Mouse (Mus musculus): ENCODE results near the gene Ulk4. TPM values are rescaled to one million over a fixed set of nuclear protein-coding genes. Genes with fewer than 3 reads are reported as not detected.
A peak's percentile ranks its signal among the peaks of the same experiment; 100 is the strongest.
"Not testable (repeated sequence)": the region's sequence is repeated elsewhere in the genome, so short reads cannot be mapped to it uniquely, and the experiment has no call there.

Gene Ulk4
- polyA plus RNA-seq, 1 experiment from 2014 or later: 149 TPM

- Histone ChIP-seq H3K4me1 (no peaks in the 10 kb centered on the region), H3K27me3 (no peaks in the 10 kb centered on the region), H3K4me2 (no peak overlapping the region), H3K9ac (no peak overlapping the region), H3K9me3 (no peaks in the 10 kb centered on the region), H3K27ac (no peak overlapping the region), H3K4me3 (no peak overlapping the region), H3K36me3 (no peaks in the 10 kb centered on the region)
- no peak for ATAC-seq (ENCODE audit: borderline replicate concordance, extremely low read depth, low FRiP score, low TSS enrichment)
- WGBS: 75% methylated on average over 6 of the region's 6 CpGs
Observed at GRCm38 (mm10) chr9:121247047-121247446, 29.9 kb downstream of the Ulk4 start.

GRCm38 (mm10) chr9:121242331-121242730 is 34.7 kb downstream of the Ulk4 start:
- H3K27me3 ChIP-seq: peaks cover 6% of the 10 kb centered on the region; the same call in 1 of the 2 replicates
- no peaks in the 10 kb centered on the region for H3K9me3 ChIP-seq
- 78% methylated on average over 6 of the region's 6 CpGs for WGBS
- no peak overlapping the region for H3K4me2 ChIP-seq
- H3K36me3 ChIP-seq: no peaks in the 10 kb centered on the region
- no peak overlapping the region for H3K27ac ChIP-seq
- no peak for ATAC-seq (ENCODE audit: borderline replicate concordance, extremely low read depth, low FRiP score, low TSS enrichment)
- H3K9ac ChIP-seq: no peak overlapping the region
- H3K4me1 ChIP-seq: no peaks in the 10 kb centered on the region
- H3K4me3 ChIP-seq: no peak overlapping the region

DNA sequence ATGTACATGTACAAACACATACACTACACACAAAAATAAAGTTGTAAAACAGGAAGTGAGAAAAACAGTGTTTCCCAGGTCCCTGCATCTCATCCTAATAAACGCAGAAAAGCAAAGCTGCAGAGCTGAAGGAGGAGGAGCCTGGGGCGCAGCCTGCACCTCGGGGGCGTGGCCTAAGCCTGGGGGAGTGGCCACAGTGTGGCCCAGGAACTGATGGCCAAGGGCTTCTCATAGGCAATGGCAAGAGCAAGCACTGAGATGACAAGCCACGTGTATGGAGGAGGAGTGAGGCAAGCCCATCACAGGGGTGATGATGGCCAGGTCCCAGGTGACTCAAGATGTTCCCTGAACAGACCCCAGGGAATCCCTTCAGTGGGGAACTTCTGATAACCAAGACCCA is 35.2 kb downstream of the Ulk4 start:
- ATAC-seq (ENCODE audit: borderline replicate concordance, extremely low read depth, low FRiP score, low TSS enrichment): no peak
- WGBS: 29% methylated on average over 5 of the region's 5 CpGs
- peaks cover 6% of the 10 kb centered on the region; the same call in 1 of the 2 replicates for H3K27me3 ChIP-seq

GRCm38 (mm10) chr9:121241366-121241765 is 35.6 kb downstream of the Ulk4 start:
- H3K4me1 ChIP-seq: no peaks in the 10 kb centered on the region
- H3K36me3 ChIP-seq: no peaks in the 10 kb centered on the region
- H3K9me3 ChIP-seq: no peaks in the 10 kb centered on the region
- WGBS: 72% methylated on average over 8 of the region's 8 CpGs
- H3K4me2 ChIP-seq: no peak overlapping the region
- H3K27ac ChIP-seq: no peak overlapping the region
- 0 out of 2 replicates have a peak, but pooled peaks have one; percentile 42 for ATAC-seq (ENCODE audit: borderline replicate concordance, extremely low read depth, low FRiP score, low TSS enrichment)
- H3K4me3 ChIP-seq: no peak overlapping the region
- no peak overlapping the region for H3K9ac ChIP-seq
- H3K27me3 ChIP-seq: peaks cover 6% of the 10 kb centered on the region; the same call in 1 of the 2 replicates

More for the DNA sequence above, 35.2 kb downstream of the Ulk4 start:
- no peaks in the 10 kb centered on the region for H3K4me1 ChIP-seq
- H3K4me3 ChIP-seq: no peak overlapping the region
- H3K9me3 ChIP-seq: no peaks in the 10 kb centered on the region
- no peak overlapping the region for H3K9ac ChIP-seq
- no peaks in the 10 kb centered on the region for H3K36me3 ChIP-seq
- H3K4me2 ChIP-seq: no peak overlapping the region
- no peak overlapping the region for H3K27ac ChIP-seq

GRCm38 (mm10) chr9:121240242-121240641 is 36.8 kb downstream of the Ulk4 start:
- not testable (repeated sequence) for H3K27me3 ChIP-seq; H3K9ac ChIP-seq; H3K4me3 ChIP-seq; H3K4me1 ChIP-seq; ATAC-seq (ENCODE audit: borderline replicate concordance, extremely low read depth, low FRiP score, low TSS enrichment); H3K4me2 ChIP-seq; H3K9me3 ChIP-seq; H3K27ac ChIP-seq; H3K36me3 ChIP-seq
- WGBS: 48% methylated on average over 5 of the region's 5 CpGs

- peaks cover 6% of the 10 kb centered on the region; the same call in 1 of the 2 replicates for H3K27me3 ChIP-seq
- WGBS: 80% methylated on average over 6 of the region's 6 CpGs
- no peak overlapping the region for H3K27ac ChIP-seq
- no peaks in the 10 kb centered on the region for H3K36me3 ChIP-seq
- H3K4me1 ChIP-seq: no peaks in the 10 kb centered on the region
- H3K9ac ChIP-seq: no peak overlapping the region
- no peak overlapping the region for H3K4me3 ChIP-seq
- H3K4me2 ChIP-seq: no peak overlapping the region
- ATAC-seq (ENCODE audit: borderline replicate concordance, extremely low read depth, low FRiP score, low TSS enrichment): no peak
- no peaks in the 10 kb centered on the region for H3K9me3 ChIP-seq
Observed at GRCm38 (mm10) chr9:121239571-121239970, 37.4 kb downstream of the Ulk4 start.

GRCm38 (mm10) chr9:121218636-121219035 is 58.4 kb downstream of the Ulk4 start:
- Histone ChIP-seq H3K4me1 (no peaks in the 10 kb centered on the region), H3K36me3 (no peaks in the 10 kb centered on the region), H3K9me3 (no peaks in the 10 kb centered on the region), H3K27ac (no peak overlapping the region), H3K4me3 (no peak overlapping the region), H3K4me2 (no peak overlapping the region), H3K27me3 (no peaks in the 10 kb centered on the region), H3K9ac (no peak overlapping the region)
- 77% methylated on average over 11 of the region's 11 CpGs for WGBS
- no peak for ATAC-seq (ENCODE audit: borderline replicate concordance, extremely low read depth, low FRiP score, low TSS enrichment)

- Histone ChIP-seq H3K27me3 (no peaks in the 10 kb centered on the region), H3K9ac (no peak overlapping the region), H3K36me3 (no peaks in the 10 kb centered on the region), H3K4me2 (no peak overlapping the region), H3K4me1 (no peaks in the 10 kb centered on the region), H3K4me3 (no peak overlapping the region), H3K9me3 (no peaks in the 10 kb centered on the region), H3K27ac (no peak overlapping the region)
- 77% methylated on average over 10 of the region's 10 CpGs for WGBS
- no peak for ATAC-seq (ENCODE audit: borderline replicate concordance, extremely low read depth, low FRiP score, low TSS enrichment)
Observed at GRCm38 (mm10) chr9:121218230-121218629, 58.8 kb downstream of the Ulk4 start.

GRCm38 (mm10) chr9:121217742-121218141 is 59.3 kb downstream of the Ulk4 start:
- H3K27me3 ChIP-seq: no peaks in the 10 kb centered on the region
- no peaks in the 10 kb centered on the region for H3K9me3 ChIP-seq
- ATAC-seq (ENCODE audit: borderline replicate concordance, extremely low read depth, low FRiP score, low TSS enrichment): no peak
- H3K9ac ChIP-seq: no peak overlapping the region
- H3K4me3 ChIP-seq: no peak overlapping the region
- H3K27ac ChIP-seq: no peak overlapping the region
- H3K4me2 ChIP-seq: no peak overlapping the region
- H3K4me1 ChIP-seq: no peaks in the 10 kb centered on the region
- no peaks in the 10 kb centered on the region for H3K36me3 ChIP-seq
- WGBS: 86% methylated on average over 10 of the region's 10 CpGs

GRCm38 (mm10) chr9:121216536-121217320 is 60.3 kb downstream of the Ulk4 start:
- WGBS: 65% methylated on average over 20 of the region's 20 CpGs
- Histone ChIP-seq H3K4me2 (no peak overlapping the region), H3K4me3 (no peak overlapping the region), H3K27me3 (no peaks in the 10 kb centered on the region), H3K9me3 (no peaks in the 10 kb centered on the region), H3K9ac (no peak overlapping the region), H3K36me3 (no peaks in the 10 kb centered on the region), H3K27ac (no peak overlapping the region), H3K4me1 (no peaks in the 10 kb centered on the region)
- ATAC-seq (ENCODE audit: borderline replicate concordance, extremely low read depth, low FRiP score, low TSS enrichment): no peak

DNA sequence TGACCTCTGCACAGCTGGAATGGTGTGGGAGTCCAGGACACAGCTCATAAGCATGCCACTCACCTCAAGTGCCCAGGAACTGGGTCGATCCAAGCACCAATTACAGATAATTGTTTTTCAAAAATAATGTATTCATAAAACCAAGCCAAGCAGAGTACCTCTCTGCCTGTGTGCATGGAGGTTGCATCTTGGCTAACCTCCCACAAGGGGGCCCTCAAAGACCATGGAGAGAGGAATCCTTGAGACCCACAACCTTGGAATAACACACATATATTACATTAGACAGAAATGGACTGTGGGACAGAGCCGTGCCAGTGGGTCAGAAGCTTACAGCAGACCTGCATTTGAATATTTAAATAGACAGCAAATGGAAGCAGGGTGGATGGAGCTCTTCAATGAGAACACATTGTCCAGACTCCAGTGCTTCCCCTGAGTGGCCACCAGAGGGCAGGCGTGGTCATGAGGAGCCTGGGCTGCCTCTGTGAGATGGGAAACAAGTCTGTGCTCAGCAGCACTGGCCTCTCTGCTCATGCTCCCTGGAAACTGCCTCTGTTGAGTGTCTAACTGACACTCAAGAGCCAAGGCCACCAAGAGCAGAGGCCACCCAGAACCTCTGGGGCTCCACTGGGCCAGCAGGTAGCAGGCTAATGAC is 61.5 kb downstream of the Ulk4 start:
- no peak overlapping the region for H3K4me2 ChIP-seq
- no peak for ATAC-seq (ENCODE audit: borderline replicate concordance, extremely low read depth, low FRiP score, low TSS enrichment)
- no peak overlapping the region for H3K27ac ChIP-seq
- 25% methylated on average over 3 of the region's 3 CpGs for WGBS
- no peak overlapping the region for H3K9ac ChIP-seq
- no peaks in the 10 kb centered on the region for H3K4me1 ChIP-seq
- no peaks in the 10 kb centered on the region for H3K27me3 ChIP-seq
- no peak overlapping the region for H3K4me3 ChIP-seq
- H3K36me3 ChIP-seq: no peaks in the 10 kb centered on the region
- no peaks in the 10 kb centered on the region for H3K9me3 ChIP-seq

DNA sequence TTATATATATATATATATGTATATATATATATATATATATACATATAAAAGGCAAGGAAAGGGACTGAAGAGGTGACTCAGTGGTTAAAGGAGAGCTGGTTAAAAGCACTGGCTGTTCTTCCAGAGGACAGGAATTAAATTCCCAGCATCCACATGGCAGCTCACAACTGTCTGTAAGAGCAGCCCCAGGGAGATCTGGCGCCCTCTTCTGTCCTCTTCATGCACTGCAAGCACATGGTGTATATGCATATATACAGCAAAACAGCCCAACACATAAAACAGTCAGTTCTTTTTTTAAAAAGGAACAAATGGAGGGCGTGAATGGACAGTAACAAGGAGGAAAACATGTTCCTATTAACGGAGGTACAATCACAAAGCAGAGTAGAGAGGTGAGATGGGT is 64.7 kb downstream of the Ulk4 start:
- Histone ChIP-seq H3K27ac (no peak overlapping the region), H3K27me3 (no peaks in the 10 kb centered on the region), H3K4me2 (no peak overlapping the region), H3K4me3 (no peak overlapping the region), H3K4me1 (no peaks in the 10 kb centered on the region), H3K9me3 (no peaks in the 10 kb centered on the region), H3K9ac (no peak overlapping the region), H3K36me3 (no peaks in the 10 kb centered on the region)
- no peak for ATAC-seq (ENCODE audit: borderline replicate concordance, extremely low read depth, low FRiP score, low TSS enrichment)
- 55% methylated on average over 3 of the region's 3 CpGs for WGBS
